Comparison of ENCODE assay signal across 9 mouse cellular contexts in the genomic region with DNA sequence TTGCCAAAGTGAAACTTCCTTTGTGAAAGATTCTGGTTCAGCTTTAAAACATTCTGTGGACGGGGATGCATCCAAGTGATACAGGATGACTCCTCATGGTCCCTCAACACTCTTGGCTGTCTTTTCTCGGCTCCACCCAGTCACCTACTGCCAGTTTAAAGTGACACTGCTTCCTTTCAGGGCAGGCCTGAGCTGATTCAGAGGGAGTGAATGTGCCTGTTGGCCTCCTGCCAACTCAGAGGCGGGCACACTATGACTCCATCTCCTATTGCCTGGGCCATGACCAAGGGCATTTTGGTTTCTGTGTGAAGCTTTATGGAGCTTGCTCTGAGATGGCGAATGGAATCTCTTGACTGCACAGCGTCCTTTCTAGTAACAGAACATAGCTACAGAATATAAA.
A peak's percentile ranks its signal among the peaks of the same experiment; 100 is the strongest.
DNase-seq lines count a peak whose midpoint lies in the region; ATAC-seq lines count a peak whose summit lies in the region.
"Had no signal": no experiment of that assay in that cellular context is flagged by ENCODE, and none has a peak within 500 bp of the region (broad histone marks: within the 10 kb centered on the region; RNA-seq: fewer than 3 reads in every experiment).

No protein-coding gene starts in this region.

- H3K36me3 ChIP-seq in limb, embryonic 13.5 days: no peaks in the 10 kb centered on the region
- no peaks in the 10 kb centered on the region for H3K36me3 ChIP-seq in limb, embryonic 10.5 days
- H3K36me3 ChIP-seq in forebrain, embryonic 16.5 days (ENCODE audit: control insufficient read depth, insufficient read depth): no peaks in the 10 kb centered on the region
- H3K36me3 ChIP-seq in lung, embryonic 16.5 days (ENCODE audit: control insufficient read depth, insufficient read depth, low read length): no peaks in the 10 kb centered on the region
- H3K36me3 ChIP-seq in intestine, embryonic 15.5 days: no peaks in the 10 kb centered on the region
- H3K36me3 ChIP-seq: liver, embryonic 13.5 days had no signal

- WGBS in limb, embryonic 13.5 days: 58% methylated on average over 5 of the region's 5 CpGs
- 84% methylated on average over 5 of the region's 5 CpGs for WGBS in limb, embryonic 10.5 days
- 31% methylated on average over 5 of the region's 5 CpGs for WGBS in forebrain, embryonic 16.5 days
- 59% methylated on average over 5 of the region's 5 CpGs for WGBS in lung, embryonic 16.5 days
- 63% methylated on average over 5 of the region's 5 CpGs for WGBS in intestine, embryonic 15.5 days

- no peak overlapping the region for H3K4me3 ChIP-seq in limb, embryonic 13.5 days
- no peak overlapping the region for H3K4me3 ChIP-seq in limb, embryonic 10.5 days
- no peak overlapping the region for H3K4me3 ChIP-seq in forebrain, embryonic 16.5 days (replicated peaks; ENCODE audit: low read length)
- no peak overlapping the region for H3K4me3 ChIP-seq in lung, embryonic 16.5 days (ENCODE audit: low read length)
- no peak overlapping the region for H3K4me3 ChIP-seq in intestine, embryonic 15.5 days (replicated peaks)
- H3K4me3 ChIP-seq: liver, embryonic 13.5 days had no signal

- peak; percentile 84 for ATAC-seq in limb, embryonic 13.5 days (ENCODE audit: low FRiP score, low read depth)
- peak; percentile 76 for ATAC-seq in forebrain, embryonic 16.5 days
- peak; percentile 58 to 75 for ATAC-seq in hematopoietic stem cell, adult 5-6 weeks (replicated peaks in 1 of 2; ENCODE audit: insufficient read depth in 1 of 2, low FRiP score in 2 of 2, low TSS enrichment in 1 of 2, low read depth in 1 of 2, poor library complexity in 2 of 2, severe bottlenecking in 2 of 2)
- ATAC-seq in lung, embryonic 16.5 days (ENCODE audit: low read depth): peak; percentile 77
- ATAC-seq in intestine, embryonic 15.5 days: no peak

- H3K4me2 ChIP-seq in limb, embryonic 13.5 days (replicated peaks): no peak overlapping the region
- no peak overlapping the region for H3K4me2 ChIP-seq in forebrain, embryonic 16.5 days (ENCODE audit: low read length)
- no peak overlapping the region for H3K4me2 ChIP-seq in lung, embryonic 16.5 days (ENCODE audit: low read depth, low read length)
- H3K4me2 ChIP-seq in intestine, embryonic 15.5 days (replicated peaks): no peak overlapping the region
- H3K4me2 ChIP-seq: liver, embryonic 13.5 days had no signal

- H3K9me3 ChIP-seq in limb, embryonic 13.5 days: no peaks in the 10 kb centered on the region
- H3K9me3 ChIP-seq in limb, embryonic 10.5 days (replicated peaks): no peaks in the 10 kb centered on the region
- H3K9me3 ChIP-seq in forebrain, embryonic 16.5 days (ENCODE audit: control insufficient read depth, low read length): no peaks in the 10 kb centered on the region
- no peaks in the 10 kb centered on the region for H3K9me3 ChIP-seq in lung, embryonic 16.5 days (ENCODE audit: control insufficient read depth, low read length)
- H3K9me3 ChIP-seq in intestine, embryonic 15.5 days: no peaks in the 10 kb centered on the region
- H3K9me3 ChIP-seq: liver, embryonic 13.5 days had no signal

- no peaks in the 10 kb centered on the region for H3K27me3 ChIP-seq in limb, embryonic 13.5 days
- no peaks in the 10 kb centered on the region for H3K27me3 ChIP-seq in limb, embryonic 10.5 days (ENCODE audit: low read depth, poor library complexity, severe bottlenecking)
- H3K27me3 ChIP-seq in forebrain, embryonic 16.5 days (replicated peaks; ENCODE audit: control insufficient read depth, insufficient read depth, low read length): no peaks in the 10 kb centered on the region
- no peaks in the 10 kb centered on the region for H3K27me3 ChIP-seq in lung, embryonic 16.5 days (ENCODE audit: control insufficient read depth, insufficient read depth, low read depth, low read length)
- H3K27me3 ChIP-seq in intestine, embryonic 15.5 days (replicated peaks): no peaks in the 10 kb centered on the region
- H3K27me3 ChIP-seq: liver, embryonic 13.5 days had no signal

- no peaks in the 10 kb centered on the region for H3K4me1 ChIP-seq in limb, embryonic 13.5 days
- no peaks in the 10 kb centered on the region for H3K4me1 ChIP-seq in limb, embryonic 10.5 days
- peaks cover 13% of the 10 kb centered on the region for H3K4me1 ChIP-seq in forebrain, embryonic 16.5 days (replicated peaks; ENCODE audit: control insufficient read depth, insufficient read depth, low read length)
- no peaks in the 10 kb centered on the region; the same call in 1 of the 2 replicates for H3K4me1 ChIP-seq in lung, embryonic 16.5 days (replicated peaks; ENCODE audit: control insufficient read depth, insufficient read depth, low read length)
- no peaks in the 10 kb centered on the region for H3K4me1 ChIP-seq in intestine, embryonic 15.5 days (replicated peaks)
- H3K4me1 ChIP-seq: liver, embryonic 13.5 days had no signal

- no peak for DNase-seq in limb, embryonic 10.5 days (ENCODE audit: low spot score)
- peak; percentile 87 for DNase-seq in adipocyte (ENCODE audit: low spot score)
- peak; percentile 36 for DNase-seq in right cerebral cortex, postnatal 4 days
- DNase-seq: liver, embryonic 13.5 days had no signal

- no peak overlapping the region for H3K27ac ChIP-seq in limb, embryonic 13.5 days
- no peak overlapping the region for H3K27ac ChIP-seq in limb, embryonic 10.5 days
- no peak overlapping the region for H3K27ac ChIP-seq in forebrain, embryonic 16.5 days (ENCODE audit: low read length)
- H3K27ac ChIP-seq in lung, embryonic 16.5 days (ENCODE audit: low read length): no peak overlapping the region
- no peak overlapping the region for H3K27ac ChIP-seq in intestine, embryonic 15.5 days
- H3K27ac ChIP-seq: liver, embryonic 13.5 days had no signal

- no peak overlapping the region for H3K9ac ChIP-seq in limb, embryonic 13.5 days
- H3K9ac ChIP-seq in forebrain, embryonic 16.5 days (replicated peaks; ENCODE audit: low read depth, low read length): no peak overlapping the region
- H3K9ac ChIP-seq in lung, embryonic 16.5 days (ENCODE audit: low read length): no peak overlapping the region
- no peak overlapping the region for H3K9ac ChIP-seq in intestine, embryonic 15.5 days
- H3K9ac ChIP-seq: liver, embryonic 13.5 days had no signal
